Mouse (Mus musculus) hindbrain, embryonic 12.5 days (tissue): Measurements from ENCODE around the gene Slc22a14. TPM values are rescaled to one million over a fixed set of nuclear protein-coding genes. Genes with fewer than 3 reads are reported as not detected.
A peak's percentile ranks its signal among the peaks of the same experiment; 100 is the strongest.
"Not testable (repeated sequence)": the region's sequence is repeated elsewhere in the genome, so short reads cannot be mapped to it uniquely, and the experiment has no call there.

Source experiments
- ATAC-seq: fragments of 200-750 bp; cut with Nextera tagmentation; 2 replicates; pipeline ENCODE4 v1.8.0; 2017; ENCODE audit warnings: moderate TSS enrichment; ENCODE audit not compliant: low FRiP score
- H3K27ac ChIP-seq: fragments of 300-500 bp; sonication (generic); 2 replicates; pipeline ENCODE4 v1.5.1; 2016; ENCODE audit warnings: mild to moderate bottlenecking
- H3K27me3 ChIP-seq: fragments of 300-500 bp; sonication (generic); 2 replicates; pipeline ENCODE4 v1.6.1; 2016; ENCODE audit warnings: mild to moderate bottlenecking
- H3K36me3 ChIP-seq: fragments of 300-500 bp; sonication (generic); 2 replicates; pipeline ENCODE4 v1.6.1; 2016; ENCODE audit warnings: mild to moderate bottlenecking
- H3K4me1 ChIP-seq: fragments of 300-500 bp; sonication (generic); 2 replicates; pipeline ENCODE4 v1.6.1; 2016
- H3K4me2 ChIP-seq: fragments of 300-500 bp; sonication (generic); replicated peaks from 2 replicates; pipeline ENCODE4 v1.6.1; 2016; ENCODE audit warnings: mild to moderate bottlenecking
- H3K4me3 ChIP-seq: fragments of 300-500 bp; sonication (generic); 2 replicates; pipeline ENCODE4 v1.5.1; 2016; ENCODE audit warnings: mild to moderate bottlenecking
- H3K9ac ChIP-seq: fragments of 300-500 bp; sonication (generic); 2 replicates; pipeline ENCODE4 v1.6.1; 2016; ENCODE audit warnings: mild to moderate bottlenecking, moderate library complexity
- H3K9me3 ChIP-seq: fragments of 300-500 bp; sonication (generic); replicated peaks from 2 replicates; pipeline ENCODE4 v1.6.1; 2016; ENCODE audit warnings: mild to moderate bottlenecking
- WGBS: fragments of 180-500 bp; shearing (Covaris S2); methylation state at CpG from one replicate; pipeline ENCODE4 v1.1.7; 2016; 5-methylcytosine and 5-hydroxymethylcytosine counted together
- polyA plus RNA-seq: library from polyadenylated mRNA; unstranded; fragments of >200 nt; fragmentation: Nextera tagmentation; extraction: Ambion mirVana; gene quantifications from 2 replicates; pipeline ENCODE4 v1.2.1, GENCODE M21; 2016

Gene Slc22a14
- polyA plus RNA-seq, 1 experiment from 2014 or later, result not detected

GRCm38 (mm10) chr9:119382603-119383002, 17.2 kb upstream of the Slc22a14 start:
- H3K9me3 ChIP-seq, result no peaks in the 10 kb centered on the region
- H3K27ac ChIP-seq, result no peak overlapping the region
- no peaks in the 10 kb centered on the region for H3K4me1 ChIP-seq
- 0 out of 2 replicates have a peak, but pooled peaks cover 4% of the 10 kb centered on the region for H3K36me3 ChIP-seq
- no peak overlapping the region for H3K4me3 ChIP-seq
- H3K27me3 ChIP-seq, result no peaks in the 10 kb centered on the region
- no peak overlapping the region for H3K9ac ChIP-seq
- no peak for ATAC-seq
- H3K4me2 ChIP-seq, result no peak overlapping the region
- WGBS, result 66% methylated on average over 6 of the region's 6 CpGs

DNA sequence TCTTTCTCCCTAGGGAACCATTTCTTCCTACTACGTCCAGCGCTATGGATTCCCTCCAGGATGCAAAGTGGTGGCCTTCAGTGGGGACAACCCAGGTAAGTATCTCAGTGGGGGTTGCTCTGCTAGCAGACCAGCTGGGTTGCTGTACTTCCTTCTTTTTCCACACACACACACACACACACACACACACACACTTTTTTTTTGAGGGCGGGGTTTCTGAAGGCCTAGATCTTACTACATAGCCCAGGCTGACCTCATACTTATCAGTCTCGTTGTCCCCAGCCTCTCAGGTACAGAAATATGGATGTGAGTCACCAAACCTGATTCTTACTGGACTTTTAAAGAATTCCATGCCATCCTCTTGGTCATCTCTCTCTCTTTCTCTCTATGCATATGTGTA, 12.9 kb upstream of the Slc22a14 start:
- H3K9ac ChIP-seq, result no peak overlapping the region
- H3K27ac ChIP-seq, result no peak overlapping the region
- no peak overlapping the region for H3K4me2 ChIP-seq
- H3K27me3 ChIP-seq, result no peaks in the 10 kb centered on the region
- H3K4me1 ChIP-seq, result no peaks in the 10 kb centered on the region; the same call in 1 of the 2 replicates
- no peak for ATAC-seq
- no peak overlapping the region for H3K4me3 ChIP-seq
- H3K9me3 ChIP-seq, result no peaks in the 10 kb centered on the region
- 94% methylated on average over 4 of the region's 4 CpGs for WGBS
- 0 out of 2 replicates have a peak, but pooled peaks cover 4% of the 10 kb centered on the region for H3K36me3 ChIP-seq

GRCm38 (mm10) chr9:119375556-119375955, 10.2 kb upstream of the Slc22a14 start:
- no peaks in the 10 kb centered on the region for H3K36me3 ChIP-seq
- no peak overlapping the region for H3K4me3 ChIP-seq
- no peaks in the 10 kb centered on the region; the same call in 1 of the 2 replicates for H3K4me1 ChIP-seq
- no peak overlapping the region for H3K4me2 ChIP-seq
- 49% methylated on average over 6 of the region's 6 CpGs for WGBS
- no peaks in the 10 kb centered on the region for H3K9me3 ChIP-seq
- no peaks in the 10 kb centered on the region for H3K27me3 ChIP-seq
- ATAC-seq, result no peak
- H3K27ac ChIP-seq, result no peak overlapping the region
- H3K9ac ChIP-seq, result no peak overlapping the region

DNA sequence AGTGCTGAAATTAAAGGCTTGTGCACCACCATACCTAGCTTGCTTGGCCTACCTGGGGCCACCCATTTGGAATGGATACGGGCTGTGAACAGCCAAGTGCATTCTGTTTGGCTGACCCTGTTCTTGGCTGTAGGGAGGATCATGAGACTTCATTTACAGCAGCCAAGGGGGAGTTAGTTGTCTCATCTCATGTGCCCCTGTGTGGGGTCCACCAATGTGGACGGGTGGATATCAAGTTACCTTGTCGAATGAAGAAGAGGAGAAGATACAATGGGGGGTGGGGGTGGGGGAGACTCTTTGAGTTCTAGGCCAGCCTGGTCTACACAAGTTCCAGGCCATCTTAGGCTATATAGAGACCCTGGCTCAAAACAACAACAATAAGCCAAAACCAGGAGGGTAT, 9.7 kb upstream of the Slc22a14 start:
- H3K27me3 ChIP-seq, result no peaks in the 10 kb centered on the region
- H3K9ac ChIP-seq, result no peak overlapping the region
- no peaks in the 10 kb centered on the region for H3K36me3 ChIP-seq
- no peaks in the 10 kb centered on the region; the same call in 1 of the 2 replicates for H3K4me1 ChIP-seq
- ATAC-seq, result no peak
- no peak overlapping the region for H3K4me2 ChIP-seq
- no peak overlapping the region for H3K4me3 ChIP-seq
- no peak overlapping the region for H3K27ac ChIP-seq
- 70% methylated on average over 3 of the region's 3 CpGs for WGBS
- no peaks in the 10 kb centered on the region for H3K9me3 ChIP-seq

GRCm38 (mm10) chr9:119371251-119371650, 5.9 kb upstream of the Slc22a14 start:
- Histone ChIP-seq H3K4me3 (no peak overlapping the region), H3K27ac (no peak overlapping the region), H3K4me2 (no peak overlapping the region), H3K27me3 (no peaks in the 10 kb centered on the region), H3K4me1 (no peaks in the 10 kb centered on the region; the same call in 1 of the 2 replicates), H3K9ac (no peak overlapping the region), H3K36me3 (no peaks in the 10 kb centered on the region), H3K9me3 (no peaks in the 10 kb centered on the region)
- WGBS, result 69% methylated on average over 4 of the region's 4 CpGs
- ATAC-seq, result no peak

GRCm38 (mm10) chr9:119370770-119371169, 5.4 kb upstream of the Slc22a14 start:
- H3K27ac ChIP-seq, result not testable (repeated sequence)
- WGBS, result 85% methylated on average over 4 of the region's 4 CpGs

DNA sequence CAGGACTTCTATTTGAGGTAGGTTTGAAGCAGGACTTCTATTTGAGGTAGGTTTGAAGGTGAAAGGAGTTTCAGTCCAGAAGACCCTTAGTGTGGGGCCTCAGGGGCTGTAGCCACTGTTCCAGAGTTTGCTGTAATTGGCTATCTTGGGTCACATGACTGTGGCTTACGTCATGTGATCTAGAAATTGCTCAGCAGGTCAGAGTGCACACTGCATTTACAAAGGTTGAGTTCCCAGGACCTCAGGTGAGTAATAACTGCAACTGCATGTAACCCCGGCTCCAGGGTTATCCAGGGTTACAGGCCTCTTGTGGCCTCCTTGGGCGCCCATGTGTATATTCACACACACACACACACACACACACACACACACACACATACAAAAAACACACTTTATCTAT, 3.0 kb upstream of the Slc22a14 start:
- H3K4me2 ChIP-seq, result no peak overlapping the region
- no peaks in the 10 kb centered on the region for H3K36me3 ChIP-seq
- no peak overlapping the region for H3K4me3 ChIP-seq
- H3K4me1 ChIP-seq, result no peaks in the 10 kb centered on the region
- H3K27me3 ChIP-seq, result no peaks in the 10 kb centered on the region
- no peak overlapping the region for H3K9ac ChIP-seq
- no peak for ATAC-seq
- no peak overlapping the region for H3K27ac ChIP-seq
- WGBS, result 94% methylated on average over 3 of the region's 3 CpGs
- H3K9me3 ChIP-seq, result no peaks in the 10 kb centered on the region

More at GRCm38 (mm10) chr9:119370770-119371169, 5.4 kb upstream of the Slc22a14 start:
- not testable (repeated sequence) for ATAC-seq, H3K27me3 ChIP-seq, H3K4me2 ChIP-seq, H3K9ac ChIP-seq, H3K36me3 ChIP-seq, H3K9me3 ChIP-seq, H3K4me3 ChIP-seq, H3K4me1 ChIP-seq

- Histone ChIP-seq H3K4me2 (no peak overlapping the region), H3K9me3 (no peaks in the 10 kb centered on the region), H3K27me3 (no peaks in the 10 kb centered on the region), H3K27ac (no peak overlapping the region), H3K4me1 (0 out of 2 replicates have a peak, but pooled peaks cover 1% of the 10 kb centered on the region), H3K4me3 (no peak overlapping the region), H3K9ac (no peak overlapping the region), H3K36me3 (no peaks in the 10 kb centered on the region)
- ATAC-seq, result no peak
- 90% methylated on average over 12 of the region's 12 CpGs for WGBS
Measured at GRCm38 (mm10) chr9:119363229-119363628, 2.1 kb downstream of the Slc22a14 start.

DNA sequence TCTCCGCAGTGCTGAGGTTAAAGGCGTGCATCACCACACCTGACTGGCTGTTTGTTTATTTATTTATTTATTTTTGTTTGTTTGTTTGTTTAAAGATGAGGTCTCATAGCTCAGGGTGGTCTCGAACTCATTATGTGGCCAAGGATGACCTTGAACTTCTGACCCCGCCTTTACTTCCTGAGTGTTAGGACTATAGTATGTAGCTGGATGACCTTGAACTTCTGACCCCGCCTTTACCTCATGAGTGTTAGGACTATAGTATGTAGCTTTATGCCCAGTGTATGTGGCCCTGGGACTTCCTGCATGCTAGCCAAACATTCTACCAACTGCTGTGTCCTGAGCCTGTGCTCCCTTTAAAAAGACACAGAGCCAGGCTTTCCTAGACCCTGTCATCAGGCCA, 3.9 kb downstream of the Slc22a14 start:
- 95% methylated on average over 5 of the region's 5 CpGs for WGBS
- 0 out of 2 replicates have a peak, but pooled peaks cover 3% of the 10 kb centered on the region for H3K4me1 ChIP-seq

GRCm38 (mm10) chr9:119358058-119358429, 7.3 kb downstream of the Slc22a14 start:
- Histone ChIP-seq H3K27me3 (no peaks in the 10 kb centered on the region), H3K9ac (peak overlapping the region; percentile 64; the same call in 1 of the 2 replicates), H3K4me3 (peak overlapping the region; percentile 54), H3K9me3 (no peaks in the 10 kb centered on the region), H3K4me2 (peak overlapping the region; percentile 64), H3K36me3 (no peaks in the 10 kb centered on the region), H3K4me1 (0 out of 2 replicates have a peak, but pooled peaks cover 3% of the 10 kb centered on the region), H3K27ac (no peak overlapping the region)
- no peak for ATAC-seq
- WGBS, result 41% methylated on average over 9 of the region's 9 CpGs

More for the DNA sequence above, 3.9 kb downstream of the Slc22a14 start:
- H3K4me3 ChIP-seq, result no peak overlapping the region
- no peak overlapping the region for H3K27ac ChIP-seq
- no peaks in the 10 kb centered on the region for H3K36me3 ChIP-seq
- H3K4me2 ChIP-seq, result no peak overlapping the region
- no peak for ATAC-seq
- H3K27me3 ChIP-seq, result no peaks in the 10 kb centered on the region
- H3K9me3 ChIP-seq, result no peaks in the 10 kb centered on the region
- H3K9ac ChIP-seq, result no peak overlapping the region

- Histone ChIP-seq H3K36me3 (no peaks in the 10 kb centered on the region), H3K4me1 (0 out of 2 replicates have a peak, but pooled peaks cover 3% of the 10 kb centered on the region), H3K4me3 (peak within 1 kb of the TSS; percentile 54), H3K9ac (peak within 1 kb of the TSS; percentile 64), H3K27ac (no peak within 1 kb of the TSS), H3K4me2 (peak within 1 kb of the TSS; percentile 64), H3K27me3 (no peaks in the 10 kb centered on the region), H3K9me3 (no peaks in the 10 kb centered on the region)
- WGBS, result 4% methylated on average over 65 of the region's 65 CpGs
- peak; percentile 81 for ATAC-seq
Measured at GRCm38 (mm10) chr9:119357331-119358057, 7.9 kb downstream of the Slc22a14 start, which contains the start of gene Xylb. Xylb (plus strand) TSS chr9:119357381.

DNA sequence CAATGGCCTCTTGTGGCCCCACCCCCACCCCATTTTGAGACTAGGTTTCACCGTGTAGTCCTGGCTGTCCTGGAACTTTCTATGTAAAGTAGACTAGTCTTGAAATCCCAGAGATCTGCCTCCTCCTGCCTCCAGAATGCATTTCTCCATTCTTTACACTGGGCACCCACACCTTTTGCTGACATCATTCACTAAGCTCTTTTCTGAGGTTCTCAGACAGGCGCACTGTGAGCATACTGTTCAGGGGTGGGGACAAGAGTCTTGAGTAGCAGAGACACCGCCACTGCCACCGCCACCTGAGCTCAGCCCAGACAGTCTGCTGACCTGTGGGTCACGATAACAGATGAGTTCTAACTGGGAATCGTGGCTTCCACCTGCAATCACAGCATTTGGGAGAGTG, 9.4 kb downstream of the Slc22a14 start:
- Histone ChIP-seq H3K4me2 (no peak overlapping the region), H3K27me3 (no peaks in the 10 kb centered on the region), H3K9ac (no peak overlapping the region), H3K27ac (no peak overlapping the region), H3K4me3 (no peak overlapping the region), H3K9me3 (no peaks in the 10 kb centered on the region), H3K4me1 (0 out of 2 replicates have a peak, but pooled peaks cover 3% of the 10 kb centered on the region), H3K36me3 (peaks cover 5% of the 10 kb centered on the region)
- 70% methylated on average over 6 of the region's 6 CpGs for WGBS
- ATAC-seq, result no peak

DNA sequence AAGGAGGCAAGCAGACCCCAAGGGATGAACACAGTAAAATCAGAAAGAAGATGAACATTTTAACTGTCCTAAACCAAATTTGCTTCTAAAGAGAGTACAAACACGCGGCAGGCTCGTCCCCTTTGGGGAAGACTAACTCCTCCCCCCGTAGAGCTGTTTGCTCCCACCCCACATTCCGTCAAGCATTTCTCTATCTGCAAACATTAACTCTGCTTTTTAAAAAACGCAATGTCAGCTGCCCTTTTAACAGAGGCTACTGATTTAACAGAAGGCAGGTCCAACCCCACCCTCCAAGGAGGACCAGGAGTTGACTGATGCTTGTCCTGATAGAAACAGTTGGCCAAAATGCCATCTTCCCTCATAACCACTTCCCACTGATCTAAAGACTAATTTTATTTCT, 11.4 kb downstream of the Slc22a14 start:
- peaks cover 19% of the 10 kb centered on the region for H3K36me3 ChIP-seq
- 74% methylated on average over 6 of the region's 6 CpGs for WGBS
- no peak for ATAC-seq
- H3K27ac ChIP-seq, result no peak overlapping the region
- H3K4me2 ChIP-seq, result no peak overlapping the region
- H3K4me3 ChIP-seq, result no peak overlapping the region
- H3K27me3 ChIP-seq, result no peaks in the 10 kb centered on the region
- H3K9ac ChIP-seq, result no peak overlapping the region
- 0 out of 2 replicates have a peak, but pooled peaks cover 3% of the 10 kb centered on the region for H3K4me1 ChIP-seq
- no peaks in the 10 kb centered on the region for H3K9me3 ChIP-seq
